25 mouse cellular contexts compared by ENCODE assay signal in genomic region chr10:117281381-117281920, GRCm38 (mm10). TPM values are rescaled to one million over a fixed set of nuclear protein-coding genes. Genes with fewer than 3 reads are reported as not detected.
A peak's percentile ranks its signal among the peaks of the same experiment; 100 is the strongest.
DNase-seq lines count a peak whose midpoint lies in the region; ATAC-seq lines count a peak whose summit lies in the region.
"Had no signal": no experiment of that assay in that cellular context is flagged by ENCODE, and none has a peak within 500 bp of the region (broad histone marks: within the 10 kb centered on the region; RNA-seq: fewer than 3 reads in every experiment).

No protein-coding gene starts in this region.

- no peaks in the 10 kb centered on the region for H3K9me3 ChIP-seq in heart, embryonic 11.5 days (replicated peaks; ENCODE audit: control insufficient read depth, low read length)
- no peaks in the 10 kb centered on the region for H3K9me3 ChIP-seq in heart, embryonic 10.5 days
- H3K9me3 ChIP-seq in intestine, embryonic 16.5 days (ENCODE audit: control insufficient read depth, low read length): no peaks in the 10 kb centered on the region
- no peaks in the 10 kb centered on the region for H3K9me3 ChIP-seq in embryonic facial prominence, embryonic 10.5 days
- H3K9me3 ChIP-seq: embryonic facial prominence, embryonic 13.5 days; G1E; heart, embryonic 12.5 days; hindbrain, embryonic 13.5 days; limb, embryonic 13.5 days; midbrain, embryonic 12.5 days; neural tube, embryonic 12.5 days had no signal

- H3K27me3 ChIP-seq in heart, embryonic 11.5 days (ENCODE audit: control insufficient read depth, insufficient read depth, low read length): peaks cover 6% of the 10 kb centered on the region; the same call in 1 of the 2 replicates
- H3K27me3 ChIP-seq in heart, embryonic 10.5 days (ENCODE audit: insufficient read depth, poor library complexity, severe bottlenecking): peaks cover 18% of the 10 kb centered on the region; the same call in 1 of the 2 replicates
- no peaks in the 10 kb centered on the region for H3K27me3 ChIP-seq in intestine, embryonic 16.5 days (replicated peaks; ENCODE audit: control insufficient read depth, insufficient read depth, low read length)
- no peaks in the 10 kb centered on the region for H3K27me3 ChIP-seq in embryonic facial prominence, embryonic 10.5 days (replicated peaks; ENCODE audit: low read depth, poor library complexity, severe bottlenecking)
- H3K27me3 ChIP-seq: embryonic facial prominence, embryonic 13.5 days; hindbrain, embryonic 13.5 days; limb, embryonic 13.5 days; midbrain, embryonic 12.5 days; neural tube, embryonic 12.5 days had no signal

- WGBS in heart, embryonic 11.5 days (ENCODE audit: insufficient replicate concordance): 72% methylated on average over 7 of the region's 7 CpGs
- WGBS in heart, embryonic 10.5 days: 72% methylated on average over 7 of the region's 7 CpGs
- 80% methylated on average over 7 of the region's 7 CpGs for WGBS in intestine, embryonic 16.5 days
- 89% methylated on average over 7 of the region's 7 CpGs for WGBS in embryonic facial prominence, embryonic 10.5 days

- peak overlapping the region; percentile 11; the same call in 1 of the 2 replicates for H3K4me2 ChIP-seq in heart, embryonic 11.5 days
- H3K4me2 ChIP-seq in intestine, embryonic 16.5 days (ENCODE audit: low read depth, low read length): 0 out of 2 replicates have a peak overlapping the region, but pooled peaks have one; percentile 1
- H3K4me2 ChIP-seq: embryonic facial prominence, embryonic 13.5 days; heart, embryonic 12.5 days; hindbrain, embryonic 13.5 days; limb, embryonic 13.5 days; midbrain, embryonic 12.5 days; neural tube, embryonic 12.5 days had no signal

- peaks cover 10% of the 10 kb centered on the region for H3K4me1 ChIP-seq in heart, embryonic 11.5 days (ENCODE audit: control insufficient read depth, insufficient read depth, low read length)
- peaks cover 14% of the 10 kb centered on the region for H3K4me1 ChIP-seq in heart, embryonic 10.5 days
- H3K4me1 ChIP-seq in intestine, embryonic 16.5 days (ENCODE audit: control insufficient read depth, insufficient read depth, low read length): no peaks in the 10 kb centered on the region
- no peaks in the 10 kb centered on the region for H3K4me1 ChIP-seq in embryonic facial prominence, embryonic 10.5 days
- H3K4me1 ChIP-seq: embryonic facial prominence, embryonic 13.5 days; hindbrain, embryonic 13.5 days; limb, embryonic 13.5 days; midbrain, embryonic 12.5 days; neural tube, embryonic 12.5 days had no signal

- DNase-seq in heart, embryonic 10.5 days (ENCODE audit: low spot score): no peak
- DNase-seq in 3T3-L1 (ENCODE audit: low read depth, low spot score): peak; percentile 95
- DNase-seq in embryo, embryonic 10 days (ENCODE audit: low spot score): no peak
- no peak for DNase-seq in right cerebral cortex, postnatal 25 days
- no peak for DNase-seq in embryonic facial prominence, embryonic 10.5 days (ENCODE audit: low spot score)
- DNase-seq: cerebellum, adult 9-11 months had no signal

- H3K27ac ChIP-seq in heart, embryonic 11.5 days (ENCODE audit: low read depth, low read length): no peak overlapping the region
- H3K27ac ChIP-seq in heart, embryonic 10.5 days: no peak overlapping the region; the same call in 1 of the 2 replicates
- H3K27ac ChIP-seq in intestine, embryonic 16.5 days (ENCODE audit: low read length): peak overlapping the region; percentile 2; the same call in 1 of the 2 replicates
- H3K27ac ChIP-seq in embryonic facial prominence, embryonic 10.5 days (replicated peaks): no peak overlapping the region
- H3K27ac ChIP-seq: embryonic facial prominence, embryonic 13.5 days; hindbrain, embryonic 13.5 days; limb, embryonic 13.5 days; midbrain, embryonic 12.5 days; neural tube, embryonic 12.5 days had no signal

- H3K9ac ChIP-seq in heart, embryonic 11.5 days (ENCODE audit: low read depth, low read length): no peak overlapping the region
- H3K9ac ChIP-seq in intestine, embryonic 16.5 days (ENCODE audit: low read depth, low read length): no peak overlapping the region
- H3K9ac ChIP-seq: embryonic facial prominence, embryonic 13.5 days; heart, embryonic 12.5 days; hindbrain, embryonic 13.5 days; limb, embryonic 13.5 days; midbrain, embryonic 12.5 days; neural tube, embryonic 12.5 days had no signal

- ATAC-seq in heart, embryonic 11.5 days (replicated peaks; ENCODE audit: insufficient number of reproducible peaks, low FRiP score, low TSS enrichment): no peak
- ATAC-seq in intestine, embryonic 16.5 days: no peak
- peak; percentile 11 for ATAC-seq in megakaryocyte, adult 5-6 weeks (ENCODE audit: poor library complexity, severe bottlenecking)
- ATAC-seq: activated CD4-positive, CD25-positive, alpha-beta regulatory T cell, adult 4 months; forebrain, embryonic 16.5 days had no signal

- H3K36me3 ChIP-seq in heart, embryonic 11.5 days (ENCODE audit: control insufficient read depth, insufficient read depth, low read length): no peaks in the 10 kb centered on the region
- H3K36me3 ChIP-seq in heart, embryonic 10.5 days: no peaks in the 10 kb centered on the region
- H3K36me3 ChIP-seq in intestine, embryonic 16.5 days (ENCODE audit: control insufficient read depth, insufficient read depth, low read length): no peaks in the 10 kb centered on the region
- H3K36me3 ChIP-seq in embryonic facial prominence, embryonic 10.5 days (replicated peaks): no peaks in the 10 kb centered on the region
- H3K36me3 ChIP-seq: embryonic facial prominence, embryonic 13.5 days; G1E; heart, embryonic 12.5 days; hindbrain, embryonic 13.5 days; limb, embryonic 13.5 days; midbrain, embryonic 12.5 days; neural tube, embryonic 12.5 days had no signal

- H3K4me3 ChIP-seq in heart, embryonic 11.5 days (ENCODE audit: low read depth, low read length): no peak overlapping the region
- H3K4me3 ChIP-seq in heart, embryonic 10.5 days: no peak overlapping the region
- no peak overlapping the region for H3K4me3 ChIP-seq in intestine, embryonic 16.5 days (ENCODE audit: low read length)
- H3K4me3 ChIP-seq in embryonic facial prominence, embryonic 10.5 days: no peak overlapping the region
- H3K4me3 ChIP-seq: embryonic facial prominence, embryonic 13.5 days; heart, embryonic 12.5 days; hindbrain, embryonic 13.5 days; limb, embryonic 13.5 days; midbrain, embryonic 12.5 days; neural tube, embryonic 12.5 days had no signal

RNA-seq across cellular contexts. Expression of gene Lyz2, which starts 0.7 kb away (rescaled TPM):
- polyA plus RNA-seq in heart, embryonic 11.5 days (2014; fragmentation: Nextera tagmentation; extraction: Ambion mirVana): 65.0 and 75.3 TPM in 2 replicates
- polyA plus RNA-seq in heart, embryonic 10.5 days (2016; fragmentation: Nextera tagmentation; extraction: Ambion mirVana): 26.2 and 60.7 TPM in 2 replicates
- polyA plus RNA-seq in intestine, embryonic 16.5 days (2015; fragmentation: Nextera tagmentation; extraction: Ambion mirVana): 80.2 and 93.1 TPM in 2 replicates
- total RNA-seq in megakaryocyte, adult 5-6 weeks (2015): 25,165 and 27,808 TPM in 2 replicates
- 22,947 and 27,911 TPM in 2 replicates for total RNA-seq in megakaryocyte, adult 5-6 weeks (2017)
- polyA plus RNA-seq in embryonic facial prominence, embryonic 10.5 days (2016; fragmentation: Nextera tagmentation; extraction: Ambion mirVana): 7.2 and 11.9 TPM in 2 replicates

RNA-seq across cellular contexts. Expression of gene Lyz1, which starts 11.2 kb away (rescaled TPM):
- 7.2 and 13.3 TPM in 2 replicates for polyA plus RNA-seq in heart, embryonic 11.5 days (2014; fragmentation: Nextera tagmentation; extraction: Ambion mirVana)
- 2.3 and 11.4 TPM in 2 replicates for polyA plus RNA-seq in heart, embryonic 10.5 days (2016; fragmentation: Nextera tagmentation; extraction: Ambion mirVana)
- polyA plus RNA-seq in intestine, embryonic 16.5 days (2015; fragmentation: Nextera tagmentation; extraction: Ambion mirVana): 17.3 and 17.7 TPM in 2 replicates
- total RNA-seq in megakaryocyte, adult 5-6 weeks (2015): 10.3 and 15.7 TPM in 2 replicates
- total RNA-seq in megakaryocyte, adult 5-6 weeks (2017): 9.5 and 10.7 TPM in 2 replicates
- polyA plus RNA-seq in embryonic facial prominence, embryonic 10.5 days (2016; fragmentation: Nextera tagmentation; extraction: Ambion mirVana): not detected in 2 replicates
- polyA plus RNA-seq: embryonic facial prominence, embryonic 13.5 days; forebrain, embryonic 16.5 days; G1E; hindbrain, embryonic 13.5 days; kidney, embryonic 16.5 days; midbrain, embryonic 12.5 days; neural tube, embryonic 12.5 days had no signal

RNA-seq across cellular contexts. Expression of gene 9530003J23Rik, which starts 42.9 kb away (rescaled TPM):
- not detected in 2 replicates for polyA plus RNA-seq in heart, embryonic 11.5 days (2014; fragmentation: Nextera tagmentation; extraction: Ambion mirVana)
- polyA plus RNA-seq in heart, embryonic 10.5 days (2016; fragmentation: Nextera tagmentation; extraction: Ambion mirVana): not detected in 2 replicates
- polyA plus RNA-seq in intestine, embryonic 16.5 days (2015; fragmentation: Nextera tagmentation; extraction: Ambion mirVana): not detected in 2 replicates
- not detected in 2 replicates for total RNA-seq in megakaryocyte, adult 5-6 weeks (2015)
- total RNA-seq in megakaryocyte, adult 5-6 weeks (2017): not detected in 2 replicates
- not detected in 2 replicates for polyA plus RNA-seq in embryonic facial prominence, embryonic 10.5 days (2016; fragmentation: Nextera tagmentation; extraction: Ambion mirVana)
- total RNA-seq: adrenal gland, postnatal 4 days; gastrocnemius, postnatal 4 days; heart, postnatal 25 days; layer of hippocampus, postnatal 25 days; left cerebral cortex, postnatal 14 days had no signal
- polyA plus RNA-seq: cortical plate, adult 2 months; embryonic facial prominence, embryonic 13.5 days; forebrain, embryonic 16.5 days; G1E; heart, embryonic 12.5 days; kidney, embryonic 16.5 days; limb, embryonic 13.5 days; midbrain, embryonic 12.5 days; neural tube, embryonic 12.5 days had no signal

RNA-seq across cellular contexts. Expression of gene Yeats4, which starts 57.1 kb away (rescaled TPM):
- polyA plus RNA-seq in heart, embryonic 11.5 days (2014; fragmentation: Nextera tagmentation; extraction: Ambion mirVana): 66.4 and 75.9 TPM in 2 replicates
- 63.4 and 76.6 TPM in 2 replicates for polyA plus RNA-seq in heart, embryonic 10.5 days (2016; fragmentation: Nextera tagmentation; extraction: Ambion mirVana)
- 52.2 and 54.8 TPM in 2 replicates for polyA plus RNA-seq in intestine, embryonic 16.5 days (2015; fragmentation: Nextera tagmentation; extraction: Ambion mirVana)
- total RNA-seq in megakaryocyte, adult 5-6 weeks (2015): 73.3 and 84.2 TPM in 2 replicates
- 96.5 and 100 TPM in 2 replicates for total RNA-seq in megakaryocyte, adult 5-6 weeks (2017)
- 107 and 110 TPM in 2 replicates for polyA plus RNA-seq in embryonic facial prominence, embryonic 10.5 days (2016; fragmentation: Nextera tagmentation; extraction: Ambion mirVana)
